Comparison of ENCODE assay signal across 1 mouse cellular context in the genomic region with DNA sequence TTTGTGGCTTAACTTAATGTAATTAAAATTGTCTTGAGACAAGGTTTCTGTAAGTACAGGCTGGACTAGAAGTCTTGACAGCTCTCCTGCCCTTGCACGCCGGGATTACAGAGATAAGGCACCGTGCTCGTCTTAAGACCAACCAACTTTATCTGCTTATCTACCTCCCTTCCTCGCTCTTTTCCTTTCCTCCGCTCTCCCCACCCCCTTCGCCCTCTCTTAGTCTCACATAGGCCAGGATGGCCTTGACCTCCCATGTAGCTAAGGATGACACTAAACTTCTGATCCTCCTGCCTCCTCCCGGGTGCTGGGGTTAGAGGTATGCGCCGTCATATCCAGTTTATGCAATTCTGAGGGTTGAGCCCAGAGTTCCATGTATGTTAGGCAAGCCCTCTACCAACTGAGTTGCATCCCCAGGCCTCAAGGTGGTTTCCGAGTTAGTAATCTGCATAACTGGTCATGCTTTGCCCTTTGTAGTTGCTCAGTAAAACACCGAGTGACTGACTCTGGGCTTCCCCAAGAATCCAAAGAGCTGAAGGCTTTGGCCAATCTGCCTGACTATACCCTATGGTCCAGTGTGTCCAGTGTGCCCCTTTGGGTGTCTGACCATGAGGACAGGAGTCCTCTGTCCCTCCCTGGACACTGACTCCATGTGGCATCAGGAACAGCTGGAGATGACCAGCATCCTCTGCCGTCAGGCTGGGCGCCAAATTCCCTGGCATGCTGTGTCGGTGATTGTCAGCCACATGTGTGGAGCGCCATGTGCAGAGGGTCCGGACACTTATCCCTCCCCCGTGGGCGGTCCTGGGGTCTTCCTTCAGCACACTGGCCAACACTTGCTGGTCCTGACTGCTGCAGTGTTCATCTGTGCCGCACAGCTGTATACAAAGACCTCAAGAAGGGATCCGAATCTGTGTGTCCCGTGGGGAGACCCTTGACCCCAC.
TF ChIP-seq lines count a peak whose summit lies in the region.

No protein-coding gene starts in this region.

TF ChIP-seq in MEL, 35 proteins besides CTCF, POLR2A, EP300 and RAD21 (continued from another document):
- TF ChIP-seq MYB (IDR thresholded peaks at IDR 0.05; ENCODE audit: low read depth, low read length): 0 out of 2 replicates have a peak, but pooled peaks have one; percentile 13
- no peak for TF ChIP-seq NRF1 (IDR thresholded peaks at IDR 0.05; ENCODE audit: insufficient read depth, low read depth, low read length, poor library complexity, severe bottlenecking)
- TF ChIP-seq RCOR1 (IDR thresholded peaks at IDR 0.05; ENCODE audit: low read depth, low read length): no peak; the same call in 1 of the 2 replicates
- no peak for TF ChIP-seq POLR2AphosphoS5 (IDR thresholded peaks at IDR 0.05; ENCODE audit: borderline replicate concordance, low read depth, low read length)
- TF ChIP-seq KAT2A (conservative IDR thresholded peaks at IDR 0.05; ENCODE audit: low read depth, low read length): no peak
- no peak for TF ChIP-seq SIN3A (IDR thresholded peaks at IDR 0.05; ENCODE audit: low read length)
- no peak for TF ChIP-seq E2F4 (IDR thresholded peaks at IDR 0.05; ENCODE audit: borderline replicate concordance, low read depth, low read length)
- TF ChIP-seq HCFC1 (IDR thresholded peaks at IDR 0.05; ENCODE audit: low read depth, low read length): 0 out of 2 replicates have a peak, but pooled peaks have one; percentile 41
- TF ChIP-seq MAFK (IDR thresholded peaks at IDR 0.05; ENCODE audit: borderline replicate concordance, low read depth, low read length): no peak
- no peak for TF ChIP-seq GABPA (IDR thresholded peaks at IDR 0.05; ENCODE audit: low read depth, low read length)
- TF ChIP-seq UBTF (IDR thresholded peaks at IDR 0.05; ENCODE audit: borderline replicate concordance, insufficient read depth, low read depth, low read length): no peak
- TF ChIP-seq BHLHE40 (IDR thresholded peaks at IDR 0.05; ENCODE audit: borderline replicate concordance, low read depth, low read length): peak; percentile 60; the same call in 1 of the 2 replicates
- TF ChIP-seq MAX (IDR thresholded peaks at IDR 0.05; ENCODE audit: low read length): 0 out of 2 replicates have a peak, but pooled peaks have one; percentile 26
- TF ChIP-seq TAL1 (IDR thresholded peaks at IDR 0.05; ENCODE audit: low read length): peak; percentile 49
- TF ChIP-seq ZMIZ1 (IDR thresholded peaks at IDR 0.05; ENCODE audit: low read depth, low read length): peak; percentile 87
- TF ChIP-seq CHD1 (IDR thresholded peaks at IDR 0.05; ENCODE audit: low read depth, low read length): no peak
- TF ChIP-seq MYC (IDR thresholded peaks at IDR 0.05; ENCODE audit: low read depth, low read length): peak; percentile 66; the same call in 1 of the 2 replicates
- no peak for TF ChIP-seq ZNF384 (IDR thresholded peaks at IDR 0.05; ENCODE audit: low read depth, low read length)
- TF ChIP-seq GATA1 (IDR thresholded peaks at IDR 0.05; ENCODE audit: low read depth, low read length): peak; percentile 92
- TF ChIP-seq MEF2A (IDR thresholded peaks at IDR 0.05; ENCODE audit: extremely low read depth, insufficient replicate concordance, low read depth, low read length, poor library complexity, severe bottlenecking): no peak
- TF ChIP-seq ZC3H11A (IDR thresholded peaks at IDR 0.05; ENCODE audit: low read depth, low read length): no peak; the same call in 1 of the 2 replicates
- 0 out of 2 replicates have a peak, but pooled peaks have one; percentile 22 for TF ChIP-seq JUND (IDR thresholded peaks at IDR 0.05; ENCODE audit: low read depth, low read length)
- no peak for TF ChIP-seq ELF1 (IDR thresholded peaks at IDR 0.05; ENCODE audit: low read depth, low read length)
- TF ChIP-seq ETS1 (IDR thresholded peaks at IDR 0.05; ENCODE audit: low read depth, low read length): peak; percentile 67; the same call in 1 of the 2 replicates
- peak; percentile 78; the same call in 1 of the 2 replicates for TF ChIP-seq TBP (IDR thresholded peaks at IDR 0.05; ENCODE audit: low read depth, low read length)
- TF ChIP-seq TCF12 (IDR thresholded peaks at IDR 0.05; ENCODE audit: low read depth, low read length): peak; percentile 74
